Mouse (Mus musculus) sigmoid colon, adult 10 weeks (tissue): ENCODE measurements around the gene Slc2a3. TPM values are rescaled to one million over a fixed set of nuclear protein-coding genes. Genes with fewer than 3 reads are reported as not detected.

Experiments used
- polyA plus RNA-seq: library from polyadenylated mRNA; stranded (reverse); fragments of 350-450 nt; fragmentation: Illumina TruSeq; extraction: RNeasy Lipid Tissue Mini Kit (QIAGEN cat#74804); gene quantifications from one replicate; pipeline ENCODE4 v1.2.3, GENCODE M21; 2014; ENCODE audit warnings: low read depth, low replicate concordance

Slc2a3 gene
- 2.4 TPM for polyA plus RNA-seq

DNA sequence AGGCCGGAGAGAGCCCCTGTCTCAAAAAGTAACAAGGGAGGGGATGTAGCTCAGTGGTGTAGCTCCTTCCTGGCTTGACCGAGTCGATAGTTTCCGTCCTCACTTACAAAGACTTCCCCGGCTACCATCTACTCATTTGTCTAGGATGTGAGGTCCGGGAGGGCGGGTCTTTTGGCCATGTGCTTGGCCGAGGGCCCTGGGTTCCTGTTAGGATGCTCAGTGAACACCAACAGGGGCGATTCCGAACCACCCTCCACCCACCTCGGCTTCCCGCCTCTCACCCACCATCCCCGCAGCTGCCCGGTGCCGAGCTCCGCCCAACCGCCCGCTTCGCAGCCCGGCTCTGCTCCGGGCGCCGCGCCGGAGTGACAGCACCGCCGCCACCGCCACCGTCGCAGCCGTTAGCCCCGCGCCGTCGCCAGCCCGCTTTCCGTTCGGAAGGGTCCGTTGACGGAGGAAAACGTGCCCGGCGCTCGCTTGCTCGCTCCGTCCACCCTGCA lies at the start of gene Slc2a3:
TSS of gene Slc2a3 (minus strand) at position 340 of the 500 bp plus-strand sequence.

DNA sequence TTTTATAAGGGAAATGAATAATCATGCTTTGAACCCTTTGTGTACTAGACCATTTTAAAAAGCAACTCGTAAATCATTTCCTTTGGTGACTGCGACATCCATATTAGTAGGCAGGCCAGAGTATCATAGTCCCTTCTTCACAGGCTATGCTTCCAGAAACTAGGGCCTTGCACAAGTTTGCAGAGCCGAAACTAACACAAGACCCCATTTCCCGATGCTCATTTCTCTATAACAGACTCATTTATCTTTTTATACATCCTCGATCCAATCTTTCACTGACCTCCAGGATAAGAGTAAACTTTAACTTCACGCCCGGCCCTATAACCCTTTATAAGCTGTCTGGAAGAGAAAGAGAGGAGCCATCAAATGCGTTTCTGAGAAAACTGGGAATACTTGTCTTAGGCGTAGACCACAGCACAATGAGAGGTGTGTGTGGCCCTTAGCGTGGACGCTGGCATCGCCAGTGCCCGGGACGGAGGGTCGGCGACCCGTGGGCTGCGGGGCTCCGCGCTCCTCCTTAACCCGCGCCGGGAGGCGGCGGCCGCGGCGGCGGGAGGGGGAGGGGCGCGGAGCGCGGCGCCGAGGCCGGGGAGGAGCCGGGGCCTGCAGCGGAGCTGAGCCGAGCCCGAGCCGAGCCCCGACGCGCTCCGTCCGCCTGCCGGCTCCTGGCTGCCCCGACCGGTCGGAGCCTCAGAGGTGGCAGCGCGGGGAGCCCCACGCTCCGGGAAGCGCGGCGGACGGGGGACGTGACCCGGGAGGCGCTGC lies 18.0 kb upstream of the Slc2a3 start, which contains the start of gene Foxj2:
TSS of gene Foxj2 (plus strand) at position 609 of the 765 bp plus-strand sequence.

DNA sequence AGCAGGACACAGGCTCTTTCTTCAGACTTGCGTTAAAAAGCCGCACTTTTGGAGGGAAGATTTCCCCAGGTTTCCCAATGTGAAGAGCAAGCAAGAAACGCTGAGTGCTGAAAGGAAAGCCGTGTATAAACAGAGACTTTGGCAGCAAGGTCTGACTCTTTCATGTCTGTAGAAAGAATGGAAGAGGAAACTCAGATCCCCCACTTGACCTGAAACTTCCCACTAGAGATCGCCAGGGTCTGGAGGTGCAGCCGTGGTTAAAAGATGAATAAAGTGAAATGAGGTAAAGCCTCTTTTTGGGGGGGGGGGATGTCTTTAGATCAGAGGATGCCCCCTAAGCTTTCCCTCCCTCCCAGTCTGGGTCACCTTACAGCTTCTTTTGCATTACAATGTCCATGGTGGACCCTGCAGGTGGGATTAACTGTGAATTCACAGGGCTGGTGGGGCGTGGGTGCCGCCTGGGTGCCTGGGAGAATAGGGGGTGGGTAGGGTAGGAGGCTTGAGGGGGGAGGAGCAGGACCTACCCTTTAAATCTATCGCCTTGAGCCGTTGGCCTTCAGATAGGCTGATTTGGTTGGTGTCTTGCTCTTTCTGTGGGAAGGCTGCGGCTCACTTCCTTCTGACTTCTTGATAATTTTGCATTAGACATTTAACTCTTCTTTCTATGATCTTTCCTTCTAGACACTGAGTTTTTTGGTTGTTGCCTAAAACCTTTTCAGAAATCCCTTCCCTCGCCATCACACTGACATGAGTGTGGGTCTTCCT lies 94.2 kb downstream of the Slc2a3 start, which contains the start of gene Nanog:
TSS of gene Nanog (plus strand) at position 454 of the 765 bp plus-strand sequence.

Other genes starting within 250 kb of the Slc2a3 start
- gene Aicda, start 247.8 kb downstream of the Slc2a3 start, polyA plus RNA-seq, result 0.50 TPM
- 96.4 TPM for gene Apobec1, start 199.2 kb downstream of the Slc2a3 start, polyA plus RNA-seq
- not detected for gene Gdf3, start 191.6 kb downstream of the Slc2a3 start, polyA plus RNA-seq
- gene Dppa3, start 175.2 kb downstream of the Slc2a3 start, polyA plus RNA-seq, result not detected
- gene Nanog, start 94.2 kb downstream of the Slc2a3 start, polyA plus RNA-seq, result not detected
- 20.0 TPM for gene Foxj2, start 18.3 kb upstream of the Slc2a3 start, polyA plus RNA-seq
- gene C3ar1, start 54.5 kb upstream of the Slc2a3 start, polyA plus RNA-seq, result 7.3 TPM
- 62.9 TPM for gene Necap1, start 72.8 kb upstream of the Slc2a3 start, polyA plus RNA-seq
- 13.8 TPM for gene Clec4a1, start 120.2 kb upstream of the Slc2a3 start, polyA plus RNA-seq
- 16.4 TPM for gene Clec4a3, start 150.9 kb upstream of the Slc2a3 start, polyA plus RNA-seq
- 0.66 TPM for gene Clec4a4, start 188.7 kb upstream of the Slc2a3 start, polyA plus RNA-seq
- gene Clec4b1, start 248.3 kb upstream of the Slc2a3 start, polyA plus RNA-seq, result 0.69 TPM